Mouse (Mus musculus): ENCODE measurements around the gene Gstm3. TPM values are rescaled to one million over a fixed set of nuclear protein-coding genes. Genes with fewer than 3 reads are reported as not detected.
A peak's percentile ranks its signal among the peaks of the same experiment; 100 is the strongest.

Gene Gstm3
- polyA plus RNA-seq, 1 experiment from 2014 or later, result not detected

DNA sequence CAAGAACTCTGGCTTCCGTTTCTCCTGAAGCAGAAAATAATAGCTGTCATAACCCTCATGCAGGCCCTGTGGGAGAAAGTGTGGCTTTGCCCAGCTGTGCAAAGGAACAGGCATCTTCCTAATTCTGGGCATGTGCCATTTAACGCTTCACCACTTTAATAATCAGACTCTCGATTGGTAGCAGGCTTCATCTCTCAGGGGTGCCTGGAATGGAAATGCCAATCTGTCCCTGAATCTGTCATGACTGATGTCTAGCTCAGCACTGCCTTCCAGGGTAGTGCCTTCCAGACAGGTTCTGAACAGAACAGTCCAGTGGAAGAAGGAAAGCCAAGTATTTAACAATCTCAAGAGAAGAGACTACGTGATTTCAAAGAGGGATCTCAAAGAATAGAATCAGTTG lies 27.8 kb downstream of the Gstm3 start:
- WGBS, result 61% methylated on average over 4 of the region's 4 CpGs
- Histone ChIP-seq H3K36me3 (ENCODE audit: control insufficient read depth, insufficient read depth, low read length) (no peaks in the 10 kb centered on the region), H3K27ac (ENCODE audit: low read length) (no peak overlapping the region), H3K9me3 (replicated peaks; ENCODE audit: control insufficient read depth, low read length, poor library complexity, severe bottlenecking) (no peaks in the 10 kb centered on the region), H3K9ac (ENCODE audit: low read depth, low read length) (no peak overlapping the region), H3K27me3 (ENCODE audit: control insufficient read depth, insufficient read depth, low read depth, low read length) (no peaks in the 10 kb centered on the region), H3K4me2 (ENCODE audit: low read length) (no peak overlapping the region), H3K4me1 (ENCODE audit: control insufficient read depth, insufficient read depth, low read length) (peaks cover 16% of the 10 kb centered on the region; the same call in 1 of the 2 replicates), H3K4me3 (ENCODE audit: low read depth, low read length) (no peak overlapping the region)
- no peak for ATAC-seq

DNA sequence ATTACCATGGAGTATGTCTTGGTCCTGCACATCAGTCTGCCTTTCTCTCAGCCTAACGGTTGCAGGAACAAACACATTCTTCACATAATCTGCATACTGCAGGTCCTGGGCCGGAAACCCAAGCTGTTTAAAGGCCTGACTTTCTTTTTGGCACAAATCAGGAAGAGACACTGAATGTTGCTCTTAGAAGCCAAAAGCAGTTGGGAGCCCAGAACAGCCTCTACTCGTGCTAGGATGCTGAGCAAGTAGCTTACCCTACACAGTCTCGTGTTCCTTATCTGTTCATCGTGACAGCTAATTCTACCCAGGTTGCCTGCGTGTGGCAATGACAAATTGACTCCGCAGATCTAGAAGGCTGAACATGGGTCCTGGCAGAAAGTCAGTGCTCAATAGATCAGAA lies 28.6 kb downstream of the Gstm3 start:
- no peak for ATAC-seq
- Histone ChIP-seq H3K9me3 (replicated peaks; ENCODE audit: control insufficient read depth, low read length, poor library complexity, severe bottlenecking) (no peaks in the 10 kb centered on the region), H3K4me1 (ENCODE audit: control insufficient read depth, insufficient read depth, low read length) (peaks cover 16% of the 10 kb centered on the region; the same call in 1 of the 2 replicates), H3K4me3 (ENCODE audit: low read depth, low read length) (no peak overlapping the region), H3K9ac (ENCODE audit: low read depth, low read length) (no peak overlapping the region), H3K27me3 (ENCODE audit: control insufficient read depth, insufficient read depth, low read depth, low read length) (no peaks in the 10 kb centered on the region), H3K4me2 (ENCODE audit: low read length) (no peak overlapping the region), H3K36me3 (ENCODE audit: control insufficient read depth, insufficient read depth, low read length) (no peaks in the 10 kb centered on the region), H3K27ac (ENCODE audit: low read length) (peak overlapping the region; percentile 30; the same call in 1 of the 2 replicates)
- 82% methylated on average over 7 of the region's 7 CpGs for WGBS

DNA sequence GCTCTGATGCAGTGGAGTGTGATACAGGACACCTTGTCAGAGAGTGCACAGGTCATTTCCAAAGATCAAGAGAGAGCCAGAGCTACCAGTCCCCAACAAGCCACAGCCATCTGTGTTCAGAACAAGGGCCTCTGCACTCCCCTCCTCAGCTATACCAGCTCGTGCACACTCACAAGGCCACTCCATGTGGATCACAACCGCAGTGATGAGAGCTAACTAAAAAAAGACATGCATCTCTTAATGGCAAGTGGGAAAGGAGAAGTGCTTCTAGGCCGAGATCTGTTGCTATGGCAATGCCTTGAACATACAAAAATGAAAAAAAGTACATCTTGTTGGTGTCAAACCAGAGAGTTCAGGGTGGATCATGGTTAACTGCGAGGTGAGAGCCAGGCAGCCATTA lies 29.3 kb downstream of the Gstm3 start:
- no peak for ATAC-seq
- H3K9me3 ChIP-seq (replicated peaks; ENCODE audit: control insufficient read depth, low read length, poor library complexity, severe bottlenecking), result no peaks in the 10 kb centered on the region
- H3K4me1 ChIP-seq (ENCODE audit: control insufficient read depth, insufficient read depth, low read length), result peaks cover 16% of the 10 kb centered on the region; the same call in 1 of the 2 replicates
- H3K36me3 ChIP-seq (ENCODE audit: control insufficient read depth, insufficient read depth, low read length), result no peaks in the 10 kb centered on the region
- H3K27me3 ChIP-seq (ENCODE audit: control insufficient read depth, insufficient read depth, low read depth, low read length), result no peaks in the 10 kb centered on the region
- H3K4me2 ChIP-seq (ENCODE audit: low read length), result no peak overlapping the region
- H3K27ac ChIP-seq (ENCODE audit: low read length), result peak overlapping the region; percentile 59
- no peak overlapping the region for H3K4me3 ChIP-seq (ENCODE audit: low read depth, low read length)
- no peak overlapping the region for H3K9ac ChIP-seq (ENCODE audit: low read depth, low read length)
- WGBS, result 35% methylated on average over 4 of the region's 4 CpGs

DNA sequence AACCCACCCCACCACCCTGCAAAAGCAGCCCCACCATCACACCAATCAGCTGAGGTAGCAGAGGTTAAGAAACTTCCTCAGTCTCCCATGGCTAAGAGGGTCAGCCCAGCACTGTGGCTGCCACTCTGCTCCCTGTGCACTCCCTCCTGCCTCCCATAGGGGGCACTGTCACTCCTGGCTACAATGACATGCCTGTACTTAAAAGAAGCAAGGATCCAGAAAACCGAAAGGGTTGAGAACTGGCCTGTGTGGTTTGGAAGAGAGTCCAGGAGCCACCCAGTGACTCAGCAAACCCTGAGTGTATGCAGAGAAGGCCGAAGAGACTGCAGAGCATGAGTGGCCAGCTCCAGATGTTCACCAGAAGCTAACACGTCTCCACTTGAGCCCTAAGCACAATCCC lies 29.7 kb downstream of the Gstm3 start:
- ATAC-seq, result no peak
- Histone ChIP-seq H3K27me3 (ENCODE audit: control insufficient read depth, insufficient read depth, low read depth, low read length) (no peaks in the 10 kb centered on the region), H3K4me2 (ENCODE audit: low read length) (no peak overlapping the region), H3K4me1 (ENCODE audit: control insufficient read depth, insufficient read depth, low read length) (peaks cover 16% of the 10 kb centered on the region; the same call in 1 of the 2 replicates), H3K27ac (ENCODE audit: low read length) (peak overlapping the region; percentile 59), H3K36me3 (ENCODE audit: control insufficient read depth, insufficient read depth, low read length) (no peaks in the 10 kb centered on the region), H3K9ac (ENCODE audit: low read depth, low read length) (no peak overlapping the region), H3K9me3 (replicated peaks; ENCODE audit: control insufficient read depth, low read length, poor library complexity, severe bottlenecking) (no peaks in the 10 kb centered on the region), H3K4me3 (ENCODE audit: low read depth, low read length) (no peak overlapping the region)
- 54% methylated on average over 3 of the region's 3 CpGs for WGBS

- Histone ChIP-seq H3K4me2 (ENCODE audit: low read length) (no peak overlapping the region), H3K4me1 (ENCODE audit: control insufficient read depth, insufficient read depth, low read length) (peaks cover 18% of the 10 kb centered on the region), H3K36me3 (ENCODE audit: control insufficient read depth, insufficient read depth, low read length) (no peaks in the 10 kb centered on the region), H3K27ac (ENCODE audit: low read length) (no peak overlapping the region), H3K9me3 (replicated peaks; ENCODE audit: control insufficient read depth, low read length, poor library complexity, severe bottlenecking) (no peaks in the 10 kb centered on the region), H3K9ac (ENCODE audit: low read depth, low read length) (no peak overlapping the region), H3K27me3 (ENCODE audit: control insufficient read depth, insufficient read depth, low read depth, low read length) (no peaks in the 10 kb centered on the region), H3K4me3 (ENCODE audit: low read depth, low read length) (no peak overlapping the region)
- 70% methylated on average over 3 of the region's 3 CpGs for WGBS
- ATAC-seq, result no peak
Observed at GRCm38 (mm10) chr3:107935888-107936287, 33.2 kb downstream of the Gstm3 start.

GRCm38 (mm10) chr3:107935268-107935667 lies 33.8 kb downstream of the Gstm3 start:
- 87% methylated on average over 3 of the region's 3 CpGs for WGBS
- Histone ChIP-seq H3K9ac (ENCODE audit: low read depth, low read length) (no peak overlapping the region), H3K4me1 (ENCODE audit: control insufficient read depth, insufficient read depth, low read length) (peaks cover 16% of the 10 kb centered on the region), H3K27me3 (ENCODE audit: control insufficient read depth, insufficient read depth, low read depth, low read length) (no peaks in the 10 kb centered on the region), H3K9me3 (replicated peaks; ENCODE audit: control insufficient read depth, low read length, poor library complexity, severe bottlenecking) (no peaks in the 10 kb centered on the region), H3K36me3 (ENCODE audit: control insufficient read depth, insufficient read depth, low read length) (no peaks in the 10 kb centered on the region), H3K27ac (ENCODE audit: low read length) (no peak overlapping the region), H3K4me2 (ENCODE audit: low read length) (no peak overlapping the region), H3K4me3 (ENCODE audit: low read depth, low read length) (no peak overlapping the region)
- ATAC-seq, result no peak

- no peaks in the 10 kb centered on the region for H3K9me3 ChIP-seq (replicated peaks; ENCODE audit: control insufficient read depth, low read length, poor library complexity, severe bottlenecking)
- H3K36me3 ChIP-seq (ENCODE audit: control insufficient read depth, insufficient read depth, low read length), result no peaks in the 10 kb centered on the region
- no peaks in the 10 kb centered on the region for H3K27me3 ChIP-seq (ENCODE audit: control insufficient read depth, insufficient read depth, low read depth, low read length)
- 71% methylated on average over 6 of the region's 6 CpGs for WGBS
- no peak overlapping the region for H3K9ac ChIP-seq (ENCODE audit: low read depth, low read length)
- no peak overlapping the region for H3K4me3 ChIP-seq (ENCODE audit: low read depth, low read length)
- H3K27ac ChIP-seq (ENCODE audit: low read length), result peak overlapping the region; percentile 18; the same call in 1 of the 2 replicates
- H3K4me2 ChIP-seq (ENCODE audit: low read length), result no peak overlapping the region
- peak; percentile 8; the same call in 1 of the 2 replicates for ATAC-seq
- peaks cover 12% of the 10 kb centered on the region for H3K4me1 ChIP-seq (ENCODE audit: control insufficient read depth, insufficient read depth, low read length)
Observed at GRCm38 (mm10) chr3:107932128-107932527, 37.0 kb downstream of the Gstm3 start.

GRCm38 (mm10) chr3:107931670-107932069 lies 37.4 kb downstream of the Gstm3 start, which contains the start of gene Gstm7:
TSS of gene Gstm7 (minus strand) at chr3:107931817.
- 2% methylated on average over 10 of the region's 10 CpGs for WGBS

GRCm38 (mm10) chr3:107931134-107931533 lies 37.9 kb downstream of the Gstm3 start:
- whole genome bisulfite sequencing, result 46% methylated on average over 2 of the region's 2 CpGs
- ATAC-seq, result no peak
- Histone ChIP-seq H3K4me3 (ENCODE audit: low read depth, low read length) (peak overlapping the region; percentile 22), H3K4me1 (ENCODE audit: control insufficient read depth, insufficient read depth, low read length) (peaks cover 12% of the 10 kb centered on the region), H3K36me3 (ENCODE audit: control insufficient read depth, insufficient read depth, low read length) (no peaks in the 10 kb centered on the region), H3K27me3 (ENCODE audit: control insufficient read depth, insufficient read depth, low read depth, low read length) (no peaks in the 10 kb centered on the region), H3K9me3 (replicated peaks; ENCODE audit: control insufficient read depth, low read length, poor library complexity, severe bottlenecking) (no peaks in the 10 kb centered on the region), H3K27ac (ENCODE audit: low read length) (peak overlapping the region; percentile 77), H3K9ac (ENCODE audit: low read depth, low read length) (0 out of 2 replicates have a peak overlapping the region, but pooled peaks have one; percentile 25), H3K4me2 (ENCODE audit: low read length) (peak overlapping the region; percentile 49)

More at GRCm38 (mm10) chr3:107931670-107932069, 37.4 kb downstream of the Gstm3 start, which contains the start of gene Gstm7:
- Histone ChIP-seq H3K9me3 (replicated peaks; ENCODE audit: control insufficient read depth, low read length, poor library complexity, severe bottlenecking) (no peaks in the 10 kb centered on the region), H3K4me1 (ENCODE audit: control insufficient read depth, insufficient read depth, low read length) (peaks cover 12% of the 10 kb centered on the region), H3K27ac (ENCODE audit: low read length) (peak within 1 kb of the TSS; percentile 77), H3K36me3 (ENCODE audit: control insufficient read depth, insufficient read depth, low read length) (no peaks in the 10 kb centered on the region), H3K4me3 (ENCODE audit: low read depth, low read length) (peak within 1 kb of the TSS; percentile 22), H3K27me3 (ENCODE audit: control insufficient read depth, insufficient read depth, low read depth, low read length) (no peaks in the 10 kb centered on the region), H3K9ac (ENCODE audit: low read depth, low read length) (peak within 1 kb of the TSS; percentile 25; the same call in 1 of the 2 replicates), H3K4me2 (ENCODE audit: low read length) (peak within 1 kb of the TSS; percentile 49)
- ATAC-seq, result peak; percentile 97
